ENCODE assay signal across 6 mouse cellular contexts in genomic region chr1:169135542-169135941, GRCm38 (mm10).
"Had no signal": no experiment of that assay in that cellular context is flagged by ENCODE, and none has a peak within 500 bp of the region (broad histone marks: within the 10 kb centered on the region; RNA-seq: fewer than 3 reads in every experiment).

No protein-coding gene starts in this region.

- DNase-seq: kidney, postnatal 14 days; kidney, postnatal 4 days; liver, embryonic 13.5 days; lung, embryonic 14.5 days; thymus, adult 18-20 months; thymus, postnatal 36 days had no signal
